Mouse (Mus musculus) MEL (cell line): ENCODE measurements around the gene Lhx5. TPM values are rescaled to one million over a fixed set of nuclear protein-coding genes. Genes with fewer than 3 reads are reported as not detected.

Experiments
- DNase-seq: peaks from one replicate; pipeline ENCODE4 v3.0.0; 2011; ENCODE audit warnings: low read depth, low spot score
- H3K27ac ChIP-seq: 2 replicates; pipeline ENCODE4 v1.5.1; 2012; ENCODE audit warnings: low read depth, mild to moderate bottlenecking, control low read depth, low read length, moderate library complexity; ENCODE audit not compliant: control insufficient read depth
- H3K27me3 ChIP-seq, 2 experiments: fragments of 150-350 bp in 1 of 2; sonication (generic) in 1 of 2; 2 replicates each; pipeline ENCODE4 v1.6.1; 2012; ENCODE audit warnings: low read length in 2 of 2, mild to moderate bottlenecking in 2 of 2, improper control_type of control experiment in 1 of 2, moderate library complexity in 1 of 2; ENCODE audit not compliant: insufficient read depth in 2 of 2, control insufficient read depth in 1 of 2
- H3K36me3 ChIP-seq, 2 experiments: 2 replicates each; pipeline ENCODE4 v1.6.1; 2012 to 2014; ENCODE audit warnings: low read length in 2 of 2, improper control_type of control experiment in 1 of 2, inconsistent platforms in 1 of 2, mild to moderate bottlenecking in 1 of 2; ENCODE audit not compliant: insufficient read depth in 2 of 2, control insufficient read depth in 1 of 2
- H3K4me1 ChIP-seq, 2 experiments: fragments of 150-350 bp in 1 of 2; sonication (generic) in 1 of 2; 2 replicates each; pipeline ENCODE4 v1.6.1; 2012; ENCODE audit warnings: low read length in 2 of 2, improper control_type of control experiment in 1 of 2, mild to moderate bottlenecking in 1 of 2; ENCODE audit not compliant: insufficient read depth in 2 of 2, control insufficient read depth in 1 of 2
- H3K4me3 ChIP-seq, 2 experiments: fragments of 150-350 bp in 1 of 2; sonication (generic) in 1 of 2; 2 replicates each; pipeline ENCODE4 v1.5.1; 2012; ENCODE audit warnings: low read depth in 2 of 2, low read length in 2 of 2, mild to moderate bottlenecking in 2 of 2, moderate library complexity in 2 of 2, control low read depth in 1 of 2, improper control_type of control experiment in 1 of 2; ENCODE audit not compliant: control insufficient read depth in 1 of 2, insufficient read depth in 1 of 2
- H3K79me2 ChIP-seq: 2 replicates; pipeline ENCODE4 v1.6.1; 2012; ENCODE audit warnings: mild to moderate bottlenecking, low read length, moderate library complexity; ENCODE audit not compliant: control insufficient read depth, poor library complexity, insufficient read depth
- H3K9ac ChIP-seq: 2 replicates; pipeline ENCODE4 v1.6.1; 2012; ENCODE audit warnings: low read depth, mild to moderate bottlenecking, control low read depth, low read length, moderate library complexity; ENCODE audit not compliant: control insufficient read depth, poor library complexity, severe bottlenecking
- H3K9me3 ChIP-seq: fragments of 150-350 bp; sonication (generic); replicated peaks from 2 replicates; pipeline ENCODE4 v1.6.1; 2012; ENCODE audit warnings: mild to moderate bottlenecking, low read length, improper control_type of control experiment, moderate library complexity; ENCODE audit not compliant: insufficient read depth
- CHD1 ChIP-seq: IDR thresholded peaks from 2 replicates; pipeline ENCODE4 v1.6.1; 2012; ENCODE audit warnings: low read depth, mild to moderate bottlenecking, inconsistent platforms, low read length, improper control_type of control experiment
- E2F4 ChIP-seq: IDR thresholded peaks from 2 replicates; pipeline ENCODE4 v1.6.1; 2011; ENCODE audit warnings: low read depth, low read length, improper control_type of control experiment, borderline replicate concordance
- ELF1 ChIP-seq: IDR thresholded peaks from 2 replicates; pipeline ENCODE4 v1.6.1; 2014; ENCODE audit warnings: low read depth, mild to moderate bottlenecking, inconsistent platforms, low read length, improper control_type of control experiment, moderate library complexity
- GABPA ChIP-seq: IDR thresholded peaks from 2 replicates; pipeline ENCODE4 v1.6.1; 2012; ENCODE audit warnings: low read depth, mild to moderate bottlenecking, inconsistent platforms, low read length, improper control_type of control experiment, moderate library complexity
- GATA1 ChIP-seq: IDR thresholded peaks from 2 replicates; pipeline ENCODE4 v1.6.1; 2011; ENCODE audit warnings: low read depth, low read length, improper control_type of control experiment
- HCFC1 ChIP-seq: IDR thresholded peaks from 2 replicates; pipeline ENCODE4 v1.6.1; 2012; ENCODE audit warnings: low read depth, mild to moderate bottlenecking, inconsistent platforms, low read length, improper control_type of control experiment, moderate library complexity
- POLR2A ChIP-seq, 2 experiments: IDR thresholded peaks; 2 replicates each; pipeline ENCODE4 v1.6.1; 2011 to 2012; ENCODE audit warnings: low read length in 2 of 2, mild to moderate bottlenecking in 2 of 2, control low read depth in 1 of 2, improper control_type of control experiment in 1 of 2, low read depth in 1 of 2, moderate library complexity in 1 of 2; ENCODE audit not compliant: control insufficient read depth in 1 of 2, insufficient read depth in 1 of 2, poor library complexity in 1 of 2
- POLR2AphosphoS2 ChIP-seq: IDR thresholded peaks from 2 replicates; pipeline ENCODE4 v1.6.1; 2011; ENCODE audit warnings: low read length, improper control_type of control experiment
- POLR2AphosphoS5 ChIP-seq: IDR thresholded peaks from 2 replicates; pipeline ENCODE4 v1.6.1; 2012; ENCODE audit warnings: low read depth, borderline replicate concordance, mild to moderate bottlenecking, inconsistent platforms, low read length, moderate library complexity, mixed read lengths
- RAD21 ChIP-seq: IDR thresholded peaks from 2 replicates; pipeline ENCODE4 v1.6.1; 2011; ENCODE audit warnings: mild to moderate bottlenecking, low read depth, low read length, improper control_type of control experiment
- RCOR1 ChIP-seq: IDR thresholded peaks from 2 replicates; pipeline ENCODE4 v1.6.1; 2012; ENCODE audit warnings: low read depth, mild to moderate bottlenecking, inconsistent platforms, low read length, improper control_type of control experiment
- SIN3A ChIP-seq: IDR thresholded peaks from 2 replicates; pipeline ENCODE4 v1.6.1; 2012; ENCODE audit warnings: low read length, improper control_type of control experiment, inconsistent platforms
- SMC3 ChIP-seq: IDR thresholded peaks from 2 replicates; pipeline ENCODE4 v1.6.1; 2011; ENCODE audit warnings: low read depth, low read length, improper control_type of control experiment
- TAL1 ChIP-seq: IDR thresholded peaks from 2 replicates; pipeline ENCODE4 v1.6.1; 2012; ENCODE audit warnings: mild to moderate bottlenecking, inconsistent platforms, low read length, moderate library complexity, mixed read lengths
- TBP ChIP-seq: IDR thresholded peaks from 2 replicates; pipeline ENCODE4 v1.8.0; 2011; ENCODE audit warnings: low read depth, low read length, improper control_type of control experiment
- TCF12 ChIP-seq: IDR thresholded peaks from 2 replicates; pipeline ENCODE4 v1.6.1; 2014; ENCODE audit warnings: low read depth, mild to moderate bottlenecking, inconsistent platforms, low read length, improper control_type of control experiment, moderate library complexity
- USF1 ChIP-seq: IDR thresholded peaks from 2 replicates; pipeline ENCODE4 v1.6.1; 2014; ENCODE audit warnings: low read depth, mild to moderate bottlenecking, inconsistent platforms, low read length, improper control_type of control experiment, moderate library complexity
- USF2 ChIP-seq, 2 experiments: IDR thresholded peaks; 2 replicates each; pipeline ENCODE4 v1.6.1; 2011 to 2012; ENCODE audit warnings: improper control_type of control experiment in 2 of 2, low read length in 2 of 2, borderline replicate concordance in 1 of 2, inconsistent platforms in 1 of 2, low read depth in 1 of 2, mild to moderate bottlenecking in 1 of 2; ENCODE audit not compliant: insufficient read depth in 1 of 2
- ZC3H11A ChIP-seq: IDR thresholded peaks from 2 replicates; pipeline ENCODE4 v1.6.1; 2012; ENCODE audit warnings: low read depth, mild to moderate bottlenecking, inconsistent platforms, low read length, improper control_type of control experiment
- ZKSCAN1 ChIP-seq: IDR thresholded peaks from 2 replicates; pipeline ENCODE4 v1.6.1; 2012; ENCODE audit warnings: low read depth, mild to moderate bottlenecking, inconsistent platforms, low read length, improper control_type of control experiment, moderate library complexity
- polyA plus RNA-seq, 2 experiments: library from polyadenylated mRNA; stranded (reverse) in 1 of 2; unstranded in 1 of 2; fragments of >175 nt in 1 of 2; fragments of >200 nt in 1 of 2; gene quantifications; 2 replicates each; pipeline versions ENCODE4 v1.2.1 to v1.2.4; 2012; ENCODE audit warnings: low replicate concordance in 2 of 2, low read depth in 1 of 2; ENCODE audit not compliant: insufficient read length in 2 of 2, insufficient read depth in 1 of 2, missing spikeins in 1 of 2
- total RNA-seq: library from RNA; depleted of rRNA; stranded (reverse); fragments of 300-350 nt; gene quantifications from 2 replicates; pipeline ENCODE4 v1.2.3, GENCODE M21; 2012

Gene Lhx5
- total and polyA plus RNA-seq, 3 experiments, result not detected

GRCm38 (mm10) chr5:120435006-120435681, 3.6 kb downstream of the Lhx5 start:
- H3K27ac ChIP-seq, result no peak overlapping the region
- TF ChIP-seq ZC3H11A (no peak), POLR2AphosphoS5 (no peak), TCF12 (no peak), CHD1 (no peak), SIN3A (no peak), RCOR1 (no peak), USF2 (IDR thresholded peaks at IDR 0.05; ENCODE audit: borderline replicate concordance in 1 of 2, insufficient read depth in 1 of 2, low read depth in 1 of 2, low read length in 2 of 2) (no peak), ZKSCAN1 (no peak), SMC3 (no peak), GATA1 (no peak)
- TF ChIP-seq, all 39 proteins: peak for 0
- no peak for DNase-seq
- H3K4me3 ChIP-seq, result no peak overlapping the region
- no peaks in the 10 kb centered on the region for H3K36me3 ChIP-seq
- no peaks in the 10 kb centered on the region for H3K9me3 ChIP-seq
- no peak overlapping the region for H3K9ac ChIP-seq
- no peaks in the 10 kb centered on the region for H3K27me3 ChIP-seq
- H3K4me1 ChIP-seq, result no peaks in the 10 kb centered on the region
- H3K79me2 ChIP-seq, result no peaks in the 10 kb centered on the region

- no peak overlapping the region for H3K4me3 ChIP-seq
- no peaks in the 10 kb centered on the region for H3K4me1 ChIP-seq
- H3K36me3 ChIP-seq, result no peaks in the 10 kb centered on the region
- H3K79me2 ChIP-seq, result no peaks in the 10 kb centered on the region
- DNase-seq, result no peak
- no peak for TF ChIP-seq TBP
- TF ChIP-seq USF1, result no peak
- no peak for TF ChIP-seq POLR2AphosphoS2
- TF ChIP-seq SIN3A, result no peak
- no peak for TF ChIP-seq ELF1
- TF ChIP-seq E2F4, result no peak
- TF ChIP-seq GABPA, result no peak
- TF ChIP-seq POLR2A (IDR thresholded peaks at IDR 0.05; ENCODE audit: control insufficient read depth in 1 of 2, insufficient read depth in 1 of 2, low read depth in 1 of 2, low read length in 2 of 2, poor library complexity in 1 of 2), result no peak
- TF ChIP-seq RAD21, result no peak
- no peak for TF ChIP-seq TAL1
- TF ChIP-seq HCFC1, result no peak
- TF ChIP-seq RCOR1, result no peak
- TF ChIP-seq, all 39 proteins: peak for 0
- Histone ChIP-seq H3K9ac (no peak overlapping the region), H3K27me3 (no peaks in the 10 kb centered on the region), H3K9me3 (no peaks in the 10 kb centered on the region), H3K27ac (no peak overlapping the region)
These were observed 4.4 kb downstream of the Lhx5 start for GRCm38 (mm10) chr5:120435731-120436501.
